Mouse (Mus musculus) hindbrain, embryonic 11.5 days (tissue): ENCODE results near the gene Rnf113a2. TPM values are rescaled to one million over a fixed set of nuclear protein-coding genes. Genes with fewer than 3 reads are reported as not detected.
A peak's percentile ranks its signal among the peaks of the same experiment; 100 is the strongest.

Experiments
- ATAC-seq: fragments of 200-750 bp; cut with Nextera tagmentation; 2 replicates; pipeline ENCODE4 v1.8.0; 2017; ENCODE audit warnings: mild to moderate bottlenecking, moderate TSS enrichment, moderate library complexity; ENCODE audit not compliant: low FRiP score
- DNase-seq: peaks from one replicate; pipeline ENCODE4 v3.0.0-alpha.2; 2015; ENCODE audit warnings: low spot score
- H3K27ac ChIP-seq: fragments of 300-500 bp; sonication (generic); 2 replicates; pipeline ENCODE4 v1.5.1; 2014; ENCODE audit warnings: mild to moderate bottlenecking, low read depth, low read length
- H3K27me3 ChIP-seq: fragments of 300-500 bp; sonication (generic); 2 replicates; pipeline ENCODE4 v1.6.1; 2014; ENCODE audit warnings: mild to moderate bottlenecking, low read length, moderate library complexity, mixed read lengths; ENCODE audit not compliant: control insufficient read depth, insufficient read depth
- H3K36me3 ChIP-seq: fragments of 300-500 bp; sonication (generic); 2 replicates; pipeline ENCODE4 v1.6.1; 2014; ENCODE audit warnings: mild to moderate bottlenecking, low read length, moderate library complexity, mixed read lengths; ENCODE audit not compliant: control insufficient read depth, insufficient read depth
- H3K4me1 ChIP-seq: fragments of 300-500 bp; sonication (generic); replicated peaks from 2 replicates; pipeline ENCODE4 v1.6.1; 2014; ENCODE audit warnings: low read length, mixed read lengths; ENCODE audit not compliant: control insufficient read depth, insufficient read depth
- H3K4me2 ChIP-seq: fragments of 300-500 bp; sonication (generic); replicated peaks from 2 replicates; pipeline ENCODE4 v1.6.1; 2014; ENCODE audit warnings: mild to moderate bottlenecking, low read depth, low read length
- H3K4me3 ChIP-seq: fragments of 300-500 bp; sonication (generic); 2 replicates; pipeline ENCODE4 v1.5.1; 2014; ENCODE audit warnings: low read depth, low read length
- H3K9ac ChIP-seq: fragments of 300-500 bp; sonication (generic); 2 replicates; pipeline ENCODE4 v1.6.1; 2014; ENCODE audit warnings: low read depth, low read length
- H3K9me3 ChIP-seq: fragments of 300-500 bp; sonication (generic); 2 replicates; pipeline ENCODE4 v1.6.1; 2016; ENCODE audit warnings: low read length; ENCODE audit not compliant: control insufficient read depth
- WGBS: fragments of 180-500 bp; shearing (Covaris S2); extraction: QIAGEN DNeasy Blood & Tissue Kit; methylation state at CpG from one replicate; pipeline ENCODE4 v1.1.7; 2014; 5-methylcytosine and 5-hydroxymethylcytosine counted together
- polyA plus RNA-seq: library from polyadenylated mRNA; unstranded; fragments of >200 nt; fragmentation: Nextera tagmentation; extraction: Ambion mirVana; gene quantifications from 2 replicates; pipeline ENCODE4 v1.2.1, GENCODE M21; 2014

The Rnf113a2 gene
- polyA plus RNA-seq, 1 experiment from 2014 or later, result 33.9 TPM

GRCm38 (mm10) chr12:84400653-84401052, 16.3 kb upstream of the Rnf113a2 start:
- no peak overlapping the region for H3K9ac ChIP-seq
- no peaks in the 10 kb centered on the region for H3K9me3 ChIP-seq
- WGBS, result 74% methylated on average over 3 of the region's 3 CpGs
- no peak overlapping the region for H3K4me3 ChIP-seq
- DNase-seq, result no peak
- H3K27ac ChIP-seq, result no peak overlapping the region
- H3K36me3 ChIP-seq, result no peaks in the 10 kb centered on the region
- no peak for ATAC-seq
- H3K27me3 ChIP-seq, result no peaks in the 10 kb centered on the region
- no peaks in the 10 kb centered on the region for H3K4me1 ChIP-seq
- no peak overlapping the region for H3K4me2 ChIP-seq

DNA sequence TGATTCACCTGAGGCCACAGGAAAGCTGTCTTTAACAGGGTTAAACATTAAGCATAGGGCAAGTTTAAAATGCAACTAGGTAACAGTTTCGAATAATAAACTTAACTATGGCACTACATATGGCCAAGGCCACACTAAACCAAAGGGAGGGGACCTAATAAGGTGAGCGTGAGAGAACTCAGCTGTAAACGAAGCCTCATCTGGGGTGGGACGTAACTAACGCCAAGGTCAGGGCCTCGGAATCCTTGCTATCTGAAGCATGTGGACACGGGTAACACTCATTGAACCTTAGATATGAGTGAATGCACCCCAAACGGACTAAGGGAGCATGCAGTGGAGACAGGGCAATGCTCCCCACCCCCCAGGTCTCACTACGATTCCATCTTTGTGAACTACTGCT, 14.1 kb upstream of the Rnf113a2 start:
- DNase-seq (no peak), ATAC-seq (no peak)
- Histone ChIP-seq H3K4me1 (no peaks in the 10 kb centered on the region), H3K9ac (no peak overlapping the region), H3K36me3 (no peaks in the 10 kb centered on the region), H3K27me3 (no peaks in the 10 kb centered on the region), H3K4me2 (no peak overlapping the region), H3K9me3 (no peaks in the 10 kb centered on the region), H3K4me3 (no peak overlapping the region), H3K27ac (no peak overlapping the region)
- WGBS, result 79% methylated on average over 9 of the region's 9 CpGs

GRCm38 (mm10) chr12:84404541-84404940, 12.5 kb upstream of the Rnf113a2 start:
- Histone ChIP-seq H3K36me3 (no peaks in the 10 kb centered on the region), H3K27me3 (no peaks in the 10 kb centered on the region), H3K9ac (no peak overlapping the region), H3K4me2 (no peak overlapping the region), H3K4me1 (no peaks in the 10 kb centered on the region), H3K9me3 (no peaks in the 10 kb centered on the region), H3K27ac (no peak overlapping the region), H3K4me3 (no peak overlapping the region)
- peak; percentile 10 for DNase-seq
- 80% methylated on average over 6 of the region's 6 CpGs for WGBS
- ATAC-seq, result no peak

DNA sequence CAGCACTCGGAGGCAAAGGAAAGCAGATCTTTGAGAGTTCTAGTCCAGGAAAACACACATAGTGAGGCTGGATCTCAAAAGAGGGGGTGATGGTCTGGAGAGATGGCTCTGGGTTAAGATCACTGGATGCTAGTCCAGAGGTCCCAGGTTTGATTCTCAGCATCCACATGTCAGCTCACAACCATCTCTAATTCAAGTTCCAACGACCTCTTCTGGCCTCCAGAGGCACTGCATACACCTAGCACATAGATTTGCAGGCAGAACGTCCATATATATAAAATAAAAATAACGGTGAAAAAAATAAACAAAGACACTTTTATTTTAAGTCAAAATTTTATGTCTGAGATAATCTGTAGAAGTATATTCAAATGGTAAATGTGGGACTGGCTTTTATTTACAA, 9.7 kb upstream of the Rnf113a2 start:
- Histone ChIP-seq H3K9me3 (no peaks in the 10 kb centered on the region), H3K9ac (no peak overlapping the region), H3K27ac (no peak overlapping the region), H3K36me3 (no peaks in the 10 kb centered on the region), H3K4me1 (no peaks in the 10 kb centered on the region), H3K4me3 (no peak overlapping the region), H3K27me3 (no peaks in the 10 kb centered on the region), H3K4me2 (no peak overlapping the region)
- DNase-seq (no peak), ATAC-seq (no peak)
- WGBS, result 59% methylated on average over 4 of the region's 4 CpGs

DNA sequence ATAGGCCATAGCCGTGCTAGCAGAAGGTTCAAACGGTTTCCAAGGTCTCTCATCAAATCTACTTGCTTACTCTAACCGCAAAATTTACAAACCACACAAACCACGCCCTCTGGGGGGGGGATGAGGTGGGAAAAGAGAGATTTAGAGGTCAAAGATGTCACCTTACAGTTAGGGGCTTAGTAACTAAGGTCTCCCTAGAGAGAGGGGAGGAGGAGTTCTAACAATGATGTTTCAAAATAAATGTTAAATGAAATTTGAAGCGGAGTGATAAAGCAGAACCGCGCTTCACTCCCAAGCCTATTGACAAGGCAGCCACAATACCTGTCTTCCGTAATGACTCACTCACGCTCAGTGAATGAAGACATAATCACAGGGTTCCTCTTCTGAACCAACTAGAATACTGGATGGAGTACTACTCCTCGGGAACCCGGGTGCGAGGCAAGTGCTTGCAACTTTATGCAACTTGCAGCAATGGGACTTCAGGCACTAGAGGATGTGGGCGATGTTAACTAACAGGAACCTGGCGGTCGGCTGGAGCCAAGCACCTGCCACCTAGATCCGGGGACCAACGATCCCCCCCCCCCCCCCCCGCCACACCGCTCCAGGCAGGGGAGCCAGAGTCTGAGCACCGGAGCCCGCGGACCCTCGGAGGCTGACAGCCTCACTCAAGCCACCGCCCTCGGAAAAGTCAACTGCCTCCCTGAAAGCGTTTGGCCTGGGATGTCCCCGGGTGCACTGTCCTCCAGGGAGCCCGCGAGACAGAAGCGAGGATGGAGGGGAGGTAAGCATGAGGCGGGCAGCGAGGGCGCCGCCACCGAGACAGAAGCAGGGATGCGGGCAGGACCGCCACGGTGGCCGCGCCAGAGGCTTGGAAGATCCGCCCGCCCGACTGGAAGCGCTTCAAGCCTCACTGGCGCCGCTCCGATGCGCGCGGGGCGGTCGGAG, 8.8 kb upstream of the Rnf113a2 start:
- peak overlapping the region; percentile 74 for H3K27ac ChIP-seq
- peak overlapping the region; percentile 95 for H3K4me2 ChIP-seq
- 3% methylated on average over 47 of the region's 52 CpGs for WGBS
- no peaks in the 10 kb centered on the region for H3K4me1 ChIP-seq
- DNase-seq (no peak), ATAC-seq (peak; percentile 75)
- peak overlapping the region; percentile 76 for H3K4me3 ChIP-seq
- no peaks in the 10 kb centered on the region for H3K9me3 ChIP-seq
- H3K9ac ChIP-seq, result peak overlapping the region; percentile 78
- no peaks in the 10 kb centered on the region for H3K27me3 ChIP-seq
- H3K36me3 ChIP-seq, result no peaks in the 10 kb centered on the region

GRCm38 (mm10) chr12:84408819-84409507, 8.0 kb upstream of the Rnf113a2 start, which contains the start of the genes Entpd5 and Bbof1:
TSS of gene Entpd5 (minus strand) at chr12:84409029.
TSS of gene Bbof1 (plus strand) at chr12:84409071.
- Histone ChIP-seq H3K4me3 (peak within 1 kb of the TSS; percentile 76), H3K27me3 (no peaks in the 10 kb centered on the region), H3K27ac (peak within 1 kb of the TSS; percentile 74), H3K4me2 (peak within 1 kb of the TSS; percentile 95), H3K36me3 (no peaks in the 10 kb centered on the region), H3K9me3 (no peaks in the 10 kb centered on the region), H3K4me1 (no peaks in the 10 kb centered on the region), H3K9ac (peak within 1 kb of the TSS; percentile 78)
- 2% methylated on average over 48 of the region's 63 CpGs for WGBS
- DNase-seq, result peak; percentile 93
- peak; percentile 91 for ATAC-seq

DNA sequence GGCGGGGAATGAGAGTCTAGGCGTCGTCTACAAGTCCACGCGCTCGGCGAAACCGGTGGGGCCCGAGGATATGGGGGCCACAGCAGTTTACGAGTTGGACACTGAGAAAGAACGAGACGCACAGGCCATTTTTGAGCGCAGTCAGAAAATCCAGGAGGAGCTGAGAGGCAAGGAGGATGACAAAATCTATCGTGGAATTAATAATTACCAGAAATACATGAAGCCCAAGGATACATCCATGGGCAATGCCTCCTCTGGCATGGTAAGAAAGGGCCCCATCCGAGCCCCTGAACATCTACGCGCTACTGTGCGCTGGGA, 568 bp downstream of the Rnf113a2 start:
- no peaks in the 10 kb centered on the region for H3K4me1 ChIP-seq
- peak overlapping the region; percentile 61 for H3K9ac ChIP-seq
- no peaks in the 10 kb centered on the region for H3K9me3 ChIP-seq
- DNase-seq, result no peak
- ATAC-seq, result no peak
- peak overlapping the region; percentile 46 for H3K4me3 ChIP-seq
- peak overlapping the region; percentile 73 for H3K4me2 ChIP-seq
- no peaks in the 10 kb centered on the region for H3K36me3 ChIP-seq
- WGBS, result 36% methylated on average over 18 of the region's 18 CpGs
- no peak overlapping the region for H3K27ac ChIP-seq
- H3K27me3 ChIP-seq, result no peaks in the 10 kb centered on the region

GRCm38 (mm10) chr12:84423990-84424389, 7.0 kb downstream of the Rnf113a2 start:
- Histone ChIP-seq H3K9ac (no peak overlapping the region), H3K36me3 (no peaks in the 10 kb centered on the region), H3K4me1 (no peaks in the 10 kb centered on the region), H3K4me2 (no peak overlapping the region), H3K27ac (no peak overlapping the region), H3K4me3 (no peak overlapping the region), H3K27me3 (no peaks in the 10 kb centered on the region), H3K9me3 (no peaks in the 10 kb centered on the region)
- WGBS, result 57% methylated on average over 3 of the region's 3 CpGs
- ATAC-seq (no peak), DNase-seq (no peak)
